Mouse (Mus musculus) heart, adult 10 weeks (tissue): ENCODE data around the gene Slc10a7. TPM values are rescaled to one million over a fixed set of nuclear protein-coding genes. Genes with fewer than 3 reads are reported as not detected.

ENCODE experiments used
- polyA plus RNA-seq: library from polyadenylated mRNA; stranded (reverse); fragments of 350-450 nt; fragmentation: Illumina TruSeq; extraction: RNeasy Lipid Tissue Mini Kit (QIAGEN cat#74804); gene quantifications from one replicate; pipeline ENCODE4 v1.2.3, GENCODE M21; 2014; ENCODE audit warnings: low read depth, low replicate concordance

The Slc10a7 gene
- 4.7 TPM for polyA plus RNA-seq

DNA sequence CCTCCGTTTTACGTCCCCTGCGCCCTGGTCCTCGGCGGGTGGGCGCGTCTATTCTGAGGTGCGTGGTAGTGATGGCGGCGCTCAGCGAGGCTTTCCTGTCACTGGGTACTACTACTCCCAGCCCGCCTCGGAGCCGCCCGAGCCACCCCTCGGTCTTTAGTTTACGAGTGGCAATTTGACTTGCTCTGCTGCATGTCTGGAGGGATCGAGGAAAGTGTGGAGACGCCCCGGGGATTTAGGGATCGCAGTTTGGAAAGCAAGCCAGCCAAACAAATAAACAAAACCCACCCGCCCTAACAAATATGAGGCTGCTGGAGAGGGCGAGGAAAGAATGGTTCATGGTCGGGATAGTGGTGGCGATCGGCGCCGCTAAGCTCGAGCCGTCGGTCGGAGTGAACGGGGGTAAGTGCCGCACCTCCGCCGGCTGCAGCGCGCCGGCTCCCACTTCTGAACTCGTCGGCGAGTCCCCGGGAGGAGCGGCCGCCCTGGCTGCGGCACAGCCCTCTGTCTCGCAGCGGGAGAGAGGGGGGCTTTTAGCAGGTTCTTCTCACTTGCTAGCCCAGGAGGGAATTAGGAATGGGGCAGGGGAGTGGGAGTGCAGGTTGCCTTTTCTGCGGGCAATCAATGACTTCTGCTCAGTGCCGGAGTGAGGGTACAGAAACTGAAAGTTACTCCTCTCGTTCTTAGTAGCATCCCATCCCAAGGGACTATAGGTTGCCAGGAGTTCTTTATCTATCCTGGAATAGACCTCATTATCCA is at the start of gene Slc10a7:
Gene Slc10a7, plus strand, starts transcription at position 74 of the 759 bp plus-strand sequence.

DNA sequence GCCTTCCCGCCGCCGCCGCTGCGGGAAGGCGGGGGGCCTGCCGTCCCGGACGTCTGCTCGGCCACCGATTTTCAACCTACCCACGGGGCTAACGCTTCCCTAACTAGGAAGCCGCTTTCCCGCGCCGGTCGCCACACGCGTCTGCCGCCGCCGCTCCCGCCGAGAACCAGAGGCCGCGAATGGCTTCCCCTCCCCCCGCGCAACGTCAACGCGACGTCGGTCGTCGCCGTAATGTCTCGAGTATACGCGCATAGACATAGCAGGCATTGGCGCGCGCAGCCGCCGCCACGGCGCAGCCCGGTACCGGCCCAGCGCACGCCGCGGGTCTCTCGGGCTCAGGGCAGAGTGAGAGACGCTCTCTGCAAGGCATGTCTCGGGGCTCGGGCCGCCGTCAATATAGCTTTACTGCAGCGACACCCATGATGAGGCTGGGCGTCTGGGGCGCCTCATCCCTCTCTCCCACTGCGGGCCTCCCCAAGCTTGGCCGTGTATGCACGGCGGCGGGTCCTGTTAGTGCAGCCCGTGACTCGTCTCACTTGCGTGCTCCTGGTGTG is 350 bp upstream of the Slc10a7 start, which contains the start of gene Rbmxl1:
Gene Rbmxl1, minus strand, starts transcription at position 180 of the 554 bp plus-strand sequence.

Other genes starting within 250 kb of the Slc10a7 start
- not detected for gene Pou4f2, start 72.7 kb upstream of the Slc10a7 start, polyA plus RNA-seq
- 22.3 TPM for gene Rbmxl1, start 448 bp upstream of the Slc10a7 start, polyA plus RNA-seq